In the genomic region with DNA sequence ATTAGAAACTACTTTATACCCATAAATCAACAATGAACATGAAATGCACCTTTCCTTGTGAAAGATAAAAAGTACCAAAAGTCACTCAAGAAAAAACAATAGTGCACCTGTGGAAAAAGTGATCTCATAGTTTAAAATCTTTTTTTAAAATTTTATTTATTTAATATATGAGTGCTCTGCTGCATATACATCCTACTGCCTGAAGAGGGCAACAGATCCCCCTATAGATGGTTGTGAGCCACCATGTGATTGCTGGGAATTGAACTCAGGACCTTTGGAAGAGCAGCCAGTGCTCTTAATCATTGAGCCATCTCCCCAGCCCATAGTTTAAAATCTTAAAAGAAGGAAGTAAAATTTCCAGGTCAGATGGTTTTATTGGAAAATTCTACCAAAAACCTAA, we compare ENCODE assay signal across 23 mouse cellular contexts. TPM values are rescaled to one million over a fixed set of nuclear protein-coding genes. Genes with fewer than 3 reads are reported as not detected.
DNase-seq lines count a peak whose midpoint lies in the region; ATAC-seq and TF ChIP-seq lines count a peak whose summit lies in the region.
"Had no signal": no experiment of that assay in that cellular context is flagged by ENCODE, and none has a peak within 500 bp of the region (broad histone marks: within the 10 kb centered on the region; RNA-seq: fewer than 3 reads in every experiment).

No protein-coding gene starts in this region.

- no peak overlapping the region for H3K4me3 ChIP-seq in kidney, postnatal 0 days (replicated peaks; ENCODE audit: low read depth, low read length)
- H3K4me3 ChIP-seq in midbrain, postnatal 0 days (ENCODE audit: low read depth, low read length): no peak overlapping the region
- no peak overlapping the region for H3K4me3 ChIP-seq in midbrain, embryonic 10.5 days
- H3K4me3 ChIP-seq in MEL (ENCODE audit: control insufficient read depth in 1 of 2, insufficient read depth in 1 of 2, low read depth in 2 of 2, low read length in 2 of 2): no peak overlapping the region
- H3K4me3 ChIP-seq: embryonic facial prominence, embryonic 15.5 days; erythroblast, embryonic 14.5 days; forebrain, embryonic 10.5 days; heart, embryonic 13.5 days; hindbrain, embryonic 15.5 days had no signal

- peaks cover 4% of the 10 kb centered on the region; the same call in 1 of the 2 replicates for H3K4me1 ChIP-seq in kidney, postnatal 0 days (replicated peaks; ENCODE audit: insufficient read depth, low read length)
- H3K4me1 ChIP-seq in midbrain, postnatal 0 days (ENCODE audit: insufficient read depth, low read length): no peaks in the 10 kb centered on the region
- H3K4me1 ChIP-seq in midbrain, embryonic 10.5 days: peaks cover 14% of the 10 kb centered on the region
- peaks cover 5 to 7% of the 10 kb centered on the region in 2 experiments for H3K4me1 ChIP-seq in MEL (ENCODE audit: control insufficient read depth in 1 of 2, insufficient read depth in 2 of 2, low read length in 2 of 2)

- H3K27ac ChIP-seq in kidney, postnatal 0 days: no peak overlapping the region
- no peak overlapping the region for H3K27ac ChIP-seq in midbrain, postnatal 0 days (ENCODE audit: low read depth, low read length)
- no peak overlapping the region for H3K27ac ChIP-seq in midbrain, embryonic 10.5 days (replicated peaks)
- H3K27ac ChIP-seq in MEL (ENCODE audit: control insufficient read depth, low read depth, low read length): no peak overlapping the region
- H3K27ac ChIP-seq: embryonic facial prominence, embryonic 15.5 days; forebrain, embryonic 10.5 days; heart, embryonic 13.5 days; hindbrain, embryonic 15.5 days had no signal

- no peak overlapping the region for H3K4me2 ChIP-seq in kidney, postnatal 0 days (ENCODE audit: low read length)
- H3K4me2 ChIP-seq in midbrain, postnatal 0 days (ENCODE audit: low read depth, low read length, poor library complexity, severe bottlenecking): no peak overlapping the region
- H3K4me2 ChIP-seq: embryonic facial prominence, embryonic 15.5 days; heart, embryonic 13.5 days; hindbrain, embryonic 15.5 days had no signal

- no peak for TF ChIP-seq POLR2A in MEL (IDR thresholded peaks at IDR 0.05; ENCODE audit: control insufficient read depth in 1 of 2, insufficient read depth in 1 of 2, low read depth in 1 of 2, low read length in 2 of 2, poor library complexity in 1 of 2)

- no peaks in the 10 kb centered on the region for H3K9me3 ChIP-seq in kidney, postnatal 0 days (replicated peaks; ENCODE audit: low read length)
- no peaks in the 10 kb centered on the region for H3K9me3 ChIP-seq in midbrain, postnatal 0 days (ENCODE audit: low read length)
- H3K9me3 ChIP-seq in midbrain, embryonic 10.5 days (replicated peaks): no peaks in the 10 kb centered on the region
- no peaks in the 10 kb centered on the region for H3K9me3 ChIP-seq in MEL (replicated peaks; ENCODE audit: insufficient read depth, low read length)
- H3K9me3 ChIP-seq: embryonic facial prominence, embryonic 15.5 days; forebrain, embryonic 10.5 days; heart, embryonic 13.5 days; hindbrain, embryonic 15.5 days had no signal

- no peaks in the 10 kb centered on the region for H3K27me3 ChIP-seq in kidney, postnatal 0 days (ENCODE audit: insufficient read depth, low read length)
- no peaks in the 10 kb centered on the region for H3K27me3 ChIP-seq in midbrain, postnatal 0 days (ENCODE audit: insufficient read depth, low read length)
- no peaks in the 10 kb centered on the region for H3K27me3 ChIP-seq in midbrain, embryonic 10.5 days (ENCODE audit: low read depth, poor library complexity, severe bottlenecking)
- H3K27me3 ChIP-seq in MEL (ENCODE audit: control insufficient read depth in 1 of 2, insufficient read depth in 2 of 2, low read length in 2 of 2): no peaks in the 10 kb centered on the region
- H3K27me3 ChIP-seq: embryonic facial prominence, embryonic 15.5 days; heart, embryonic 13.5 days; hindbrain, embryonic 15.5 days had no signal

- TF ChIP-seq CTCF in kidney, postnatal 0 days (IDR thresholded peaks at IDR 0.05; ENCODE audit: low read depth): peak; percentile 12; the same call in 1 of the 2 replicates
- 0 out of 2 replicates have a peak, but pooled peaks have one; percentile 12 for TF ChIP-seq CTCF in midbrain, postnatal 0 days (IDR thresholded peaks at IDR 0.05)
- peak; percentile 19 to 29 (median 28); a peak in 4 of 6 replicates for TF ChIP-seq CTCF in MEL (IDR thresholded peaks at IDR 0.05 in 2 of 3, conservative IDR thresholded peaks at IDR 0.05 in 1 of 3; ENCODE audit: control insufficient read depth in 1 of 3, insufficient read depth in 1 of 3, low read depth in 2 of 3, low read length in 3 of 3, poor library complexity in 1 of 3, severe bottlenecking in 1 of 3)

- peak; percentile 28 for TF ChIP-seq RAD21 in MEL (IDR thresholded peaks at IDR 0.05; ENCODE audit: low read depth, low read length)

- TF ChIP-seq EP300 in MEL (IDR thresholded peaks at IDR 0.05; ENCODE audit: low read depth in 1 of 2, low read length in 2 of 2): no peak

- no peak overlapping the region for H3K9ac ChIP-seq in kidney, postnatal 0 days (ENCODE audit: low read depth, low read length)
- no peak overlapping the region for H3K9ac ChIP-seq in midbrain, postnatal 0 days (replicated peaks; ENCODE audit: low read length, poor library complexity, severe bottlenecking)
- no peak overlapping the region for H3K9ac ChIP-seq in MEL (ENCODE audit: control insufficient read depth, low read depth, low read length, poor library complexity, severe bottlenecking)
- H3K9ac ChIP-seq: embryonic facial prominence, embryonic 15.5 days; heart, embryonic 13.5 days; hindbrain, embryonic 15.5 days had no signal

- no peaks in the 10 kb centered on the region for H3K36me3 ChIP-seq in kidney, postnatal 0 days (ENCODE audit: insufficient read depth, low read length)
- H3K36me3 ChIP-seq in midbrain, postnatal 0 days (ENCODE audit: insufficient read depth, low read length): no peaks in the 10 kb centered on the region
- no peaks in the 10 kb centered on the region for H3K36me3 ChIP-seq in midbrain, embryonic 10.5 days
- H3K36me3 ChIP-seq in MEL (ENCODE audit: control insufficient read depth in 1 of 2, insufficient read depth in 2 of 2, low read length in 2 of 2): peaks cover 0 to 6% of the 10 kb centered on the region in 2 experiments; a peak in 2 of 4 replicates
- H3K36me3 ChIP-seq: embryonic facial prominence, embryonic 15.5 days; forebrain, embryonic 10.5 days; heart, embryonic 13.5 days; hindbrain, embryonic 15.5 days had no signal

- no peak for ATAC-seq in kidney, postnatal 0 days (replicated peaks; ENCODE audit: low FRiP score, low read depth)
- ATAC-seq in midbrain, postnatal 0 days (ENCODE audit: low FRiP score): no peak
- ATAC-seq: CD4-positive, CD25-positive, alpha-beta regulatory T cell, adult 4 months; forebrain, embryonic 14.5 days; inflammation-experienced regulatory T-cells, adult 6 months had no signal

- no peak for DNase-seq in kidney, postnatal 0 days (ENCODE audit: low spot score)
- no peak for DNase-seq in kidney, adult 18-20 months
- no peak for DNase-seq in midbrain, postnatal 0 days (ENCODE audit: low spot score)
- DNase-seq in midbrain, embryonic 10.5 days (ENCODE audit: low spot score): no peak
- peak; percentile 31 for DNase-seq in MEL (ENCODE audit: low read depth, low spot score)
- DNase-seq in ovary, postnatal 14 days (ENCODE audit: low spot score): no peak
- DNase-seq in adrenal gland, postnatal 10 days: no peak
- DNase-seq: adrenal gland, adult 8-10 months; B cell, adult 2 months; cerebellum, adult 11 months; cerebellum, adult 8-10 months; cerebellum, postnatal 14 days; embryo, embryonic 11 days; gastrocnemius, postnatal 14 days; heart, postnatal 36 days had no signal

- peaks cover 2% of the 10 kb centered on the region; the same call in 1 of the 2 replicates for H3K79me2 ChIP-seq in MEL (ENCODE audit: control insufficient read depth, insufficient read depth, low read length, poor library complexity)

TF ChIP-seq in MEL, 35 proteins besides CTCF, POLR2A, EP300 and RAD21:
- TF ChIP-seq MYC (IDR thresholded peaks at IDR 0.05; ENCODE audit: low read depth, low read length) (0 out of 2 replicates have a peak, but pooled peaks have one; percentile 54), USF2 (IDR thresholded peaks at IDR 0.05; ENCODE audit: borderline replicate concordance in 1 of 2, insufficient read depth in 1 of 2, low read depth in 1 of 2, low read length in 2 of 2) (no peak), HCFC1 (IDR thresholded peaks at IDR 0.05; ENCODE audit: low read depth, low read length) (no peak), GABPA (IDR thresholded peaks at IDR 0.05; ENCODE audit: low read depth, low read length) (no peak), TAL1 (IDR thresholded peaks at IDR 0.05; ENCODE audit: low read length) (no peak), MAZ (IDR thresholded peaks at IDR 0.05; ENCODE audit: low read depth, low read length) (no peak), USF1 (IDR thresholded peaks at IDR 0.05; ENCODE audit: low read depth, low read length) (peak; percentile 29; the same call in 1 of the 2 replicates), SMC3 (IDR thresholded peaks at IDR 0.05; ENCODE audit: low read depth, low read length) (0 out of 2 replicates have a peak, but pooled peaks have one; percentile 14), MXI1 (IDR thresholded peaks at IDR 0.05; ENCODE audit: low read depth, low read length) (no peak)

RNA-seq across cellular contexts. Expression of a gene that starts 4.0 kb away (rescaled TPM):
- 10.2 and 13.4 TPM in 2 replicates for polyA plus RNA-seq in kidney, postnatal 0 days (2015; fragmentation: Nextera tagmentation; extraction: Ambion mirVana)
- 10.9 and 17.3 TPM in 2 replicates for total RNA-seq in midbrain, postnatal 0 days (2014; rRNA removed)
- polyA plus RNA-seq in midbrain, postnatal 0 days (2015; fragmentation: Nextera tagmentation; extraction: Ambion mirVana): 12.7 and 13.6 TPM in 2 replicates
- polyA plus RNA-seq in midbrain, embryonic 10.5 days (2016; fragmentation: Nextera tagmentation; extraction: Ambion mirVana): 8.6 and 10.8 TPM in 2 replicates
- total RNA-seq in MEL (2012; rRNA removed): 20.0 and 27.9 TPM in 2 replicates
- polyA plus RNA-seq in MEL (2012; ENCODE audit: insufficient read depth in 1 of 2, insufficient read length in 2 of 2, low read depth in 1 of 2, low replicate concordance in 2 of 2, missing spikeins in 1 of 2): 10 to 100 TPM in 1 of 2 experiments, not detected in 1; 26.1 TPM
- 100 to 1,000 TPM in 1 of 2 experiments, 10 to 100 TPM in 1; 57.5 to 102 TPM for total RNA-seq in adrenal gland, postnatal 10 days (2021)
